Mouse (Mus musculus) spleen, adult 2 months (tissue): ENCODE measurements at regions not wholly inside any gene's neighbourhood (a gene's known extent, or its start where the extent isn't known, plus 50 kb on each side); places are given as distances from the start of the nearest gene placed in this dataset.

ENCODE experiments used
- DNase-seq, 2 experiments: peaks; one replicate each; pipeline versions ENCODE4 v3.0.0 to v3.0.0-alpha.2; 2012 to 2021; ENCODE audit warnings: low spot score in 2 of 2, low read depth in 1 of 2
- H3K27ac ChIP-seq: fragments of 200-500 bp; 2 replicates; pipeline ENCODE4 v1.5.1; 2012; ENCODE audit warnings: low read length, inconsistent platforms; ENCODE audit not compliant: insufficient read depth
- H3K27me3 ChIP-seq: fragments of 200-500 bp; 2 replicates; pipeline ENCODE4 v1.6.1; 2012; ENCODE audit warnings: mild to moderate bottlenecking, moderate library complexity, low read length, inconsistent platforms; ENCODE audit not compliant: control insufficient read depth, insufficient read depth
- H3K36me3 ChIP-seq: fragments of 200-500 bp; 2 replicates; pipeline ENCODE4 v1.6.1; 2012; ENCODE audit warnings: mild to moderate bottlenecking, low read length, inconsistent platforms; ENCODE audit not compliant: control insufficient read depth, insufficient read depth
- H3K4me1 ChIP-seq: fragments of 200-500 bp; 2 replicates; pipeline ENCODE4 v1.6.1; 2011; ENCODE audit warnings: inconsistent platforms; ENCODE audit not compliant: control insufficient read depth, insufficient read depth, insufficient read length
- H3K4me3 ChIP-seq: fragments of 200-500 bp; 2 replicates; pipeline ENCODE4 v1.5.1; 2011; ENCODE audit warnings: mild to moderate bottlenecking, inconsistent platforms; ENCODE audit not compliant: insufficient read depth, insufficient read length; ENCODE audit errors: extremely low read depth
- CTCF ChIP-seq: fragments of 200-500 bp; IDR thresholded peaks from 2 replicates; pipeline ENCODE4 v1.5.1; 2011; ENCODE audit warnings: mild to moderate bottlenecking, inconsistent platforms; ENCODE audit not compliant: insufficient read depth, insufficient read length, insufficient replicate concordance; ENCODE audit errors: extremely low read depth
- POLR2A ChIP-seq: fragments of 200-500 bp; IDR thresholded peaks from 2 replicates; pipeline ENCODE4 v1.6.1; 2011; ENCODE audit warnings: low read depth, low read length, inconsistent platforms
- WGBS: fragments of 180-500 bp; shearing (Covaris S2); methylation state at CpG from one replicate; pipeline ENCODE4 v1.1.7; 2018; 5-methylcytosine and 5-hydroxymethylcytosine counted together

GRCm38 (mm10) chr1:88777009-88777408, 75.0 kb upstream of the Arl4c start:
- Histone ChIP-seq H3K36me3 (no peaks in the 10 kb centered on the region), H3K27me3 (no peaks in the 10 kb centered on the region), H3K4me1 (no peaks in the 10 kb centered on the region), H3K4me3 (no peak overlapping the region), H3K27ac (no peak overlapping the region)
- TF ChIP-seq CTCF (no peak), POLR2A (no peak)
- no peak for DNase-seq
- WGBS = 93% methylated on average over 5 of the region's 5 CpGs

DNA sequence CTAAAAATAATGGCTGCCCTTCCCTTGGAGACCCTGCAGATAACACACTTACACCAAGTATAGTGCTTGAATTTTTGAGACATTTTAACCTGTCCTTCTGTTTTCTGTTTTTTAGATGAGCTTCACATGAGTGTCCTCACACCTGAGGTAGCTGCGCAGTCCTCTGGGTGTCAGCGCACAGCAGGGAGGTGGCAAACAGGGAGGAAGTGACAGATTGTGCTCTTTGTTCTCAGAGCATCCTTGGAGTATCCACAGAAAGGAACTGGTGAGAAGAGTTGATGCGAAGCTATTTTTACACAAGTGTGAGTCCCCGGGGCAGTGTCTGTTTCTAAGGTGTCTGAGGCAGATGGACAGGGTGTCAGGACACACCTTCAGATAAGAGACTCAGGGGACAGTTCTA, 78.2 kb upstream of the Arl4c start:
- no peaks in the 10 kb centered on the region for H3K4me1 ChIP-seq
- TF ChIP-seq CTCF (no peak), POLR2A (no peak)
- WGBS = 87% methylated on average over 4 of the region's 4 CpGs
- H3K27me3 ChIP-seq = no peaks in the 10 kb centered on the region
- no peak overlapping the region for H3K4me3 ChIP-seq
- no peak for DNase-seq
- no peaks in the 10 kb centered on the region for H3K36me3 ChIP-seq
- H3K27ac ChIP-seq = no peak overlapping the region

- Histone ChIP-seq H3K4me1 (no peaks in the 10 kb centered on the region), H3K36me3 (no peaks in the 10 kb centered on the region), H3K27me3 (no peaks in the 10 kb centered on the region), H3K27ac (no peak overlapping the region), H3K4me3 (no peak overlapping the region)
- 83% methylated on average over 4 of the region's 4 CpGs for WGBS
- no peak for DNase-seq
- TF ChIP-seq POLR2A (no peak), CTCF (no peak)
Measured at GRCm38 (mm10) chr1:88783083-88783482, 81.1 kb upstream of the Arl4c start.

GRCm38 (mm10) chr1:88784866-88785620, 83.0 kb upstream of the Arl4c start:
- TF ChIP-seq POLR2A (no peak), CTCF (no peak)
- WGBS = 48% methylated on average over 4 of the region's 5 CpGs
- Histone ChIP-seq H3K4me3 (no peak overlapping the region), H3K4me1 (no peaks in the 10 kb centered on the region), H3K36me3 (no peaks in the 10 kb centered on the region), H3K27ac (no peak overlapping the region), H3K27me3 (no peaks in the 10 kb centered on the region)
- no peak for DNase-seq

- Histone ChIP-seq H3K4me3 (no peak overlapping the region), H3K27ac (no peak overlapping the region), H3K36me3 (no peaks in the 10 kb centered on the region), H3K4me1 (no peaks in the 10 kb centered on the region), H3K27me3 (no peaks in the 10 kb centered on the region)
- TF ChIP-seq CTCF = no peak
- no peak for TF ChIP-seq POLR2A
- DNase-seq = no peak
- 54% methylated on average over 14 of the region's 14 CpGs for WGBS
Measured at GRCm38 (mm10) chr1:88786066-88786465, 84.0 kb upstream of the Arl4c start.

- Histone ChIP-seq H3K27me3 (no peaks in the 10 kb centered on the region), H3K36me3 (no peaks in the 10 kb centered on the region), H3K4me1 (no peaks in the 10 kb centered on the region), H3K4me3 (no peak overlapping the region), H3K27ac (no peak overlapping the region)
- TF ChIP-seq CTCF (no peak), POLR2A (no peak)
- no peak for DNase-seq
- WGBS = 93% methylated on average over 7 of the region's 7 CpGs
Measured at GRCm38 (mm10) chr1:88790674-88791073, 88.7 kb upstream of the Arl4c start.

- H3K36me3 ChIP-seq = no peaks in the 10 kb centered on the region
- WGBS = 92% methylated on average over 10 of the region's 10 CpGs
- H3K27me3 ChIP-seq = no peaks in the 10 kb centered on the region
- H3K27ac ChIP-seq = no peak overlapping the region
- H3K4me3 ChIP-seq = no peak overlapping the region
- no peaks in the 10 kb centered on the region for H3K4me1 ChIP-seq
- no peak for TF ChIP-seq CTCF
- no peak for TF ChIP-seq POLR2A
- no peak for DNase-seq
Measured at GRCm38 (mm10) chr1:88794926-88795325, 92.9 kb upstream of the Arl4c start.
